Mouse (Mus musculus): ENCODE measurements around the gene Svbp. TPM values are rescaled to one million over a fixed set of nuclear protein-coding genes. Genes with fewer than 3 reads are reported as not detected.

Gene Svbp
- polyA plus RNA-seq, 1 experiment from 2014 or later = 256 TPM

GRCm38 (mm10) chr4:119192757-119193156 lies 2.3 kb upstream of the Svbp start:
- ATAC-seq (replicated peaks) = no peak
- Histone ChIP-seq H3K9me3 (no peaks in the 10 kb centered on the region), H3K4me1 (peaks cover 19% of the 10 kb centered on the region), H3K36me3 (no peaks in the 10 kb centered on the region), H3K9ac (replicated peaks) (no peak overlapping the region), H3K4me3 (no peak overlapping the region), H3K27ac (replicated peaks) (no peak overlapping the region), H3K4me2 (replicated peaks) (no peak overlapping the region), H3K27me3 (no peaks in the 10 kb centered on the region)
- WGBS = 91% methylated on average over 4 of the region's 4 CpGs

GRCm38 (mm10) chr4:119195582-119196320 lies 645 bp downstream of the Svbp start:
- Histone ChIP-seq H3K4me3 (peak overlapping the region; percentile 75), H3K36me3 (peaks cover 2% of the 10 kb centered on the region), H3K27me3 (no peaks in the 10 kb centered on the region), H3K9me3 (no peaks in the 10 kb centered on the region), H3K4me2 (replicated peaks) (peak overlapping the region; percentile 65), H3K9ac (replicated peaks) (peak overlapping the region; percentile 64), H3K27ac (replicated peaks) (peak overlapping the region; percentile 76), H3K4me1 (peaks cover 26% of the 10 kb centered on the region)
- ATAC-seq (replicated peaks) = peak; percentile 11; the same call in 1 of the 2 replicates
- WGBS = 7% methylated on average over 18 of the region's 18 CpGs

GRCm38 (mm10) chr4:119198105-119198504 lies 3.0 kb downstream of the Svbp start:
- H3K4me1 ChIP-seq = peaks cover 26% of the 10 kb centered on the region
- H3K27ac ChIP-seq (replicated peaks) = no peak overlapping the region
- H3K4me3 ChIP-seq = no peak overlapping the region
- no peaks in the 10 kb centered on the region for H3K9me3 ChIP-seq
- H3K4me2 ChIP-seq (replicated peaks) = no peak overlapping the region; the same call in 1 of the 2 replicates
- 89% methylated on average over 6 of the region's 6 CpGs for WGBS
- no peak for ATAC-seq (replicated peaks)
- H3K9ac ChIP-seq (replicated peaks) = no peak overlapping the region
- H3K36me3 ChIP-seq = peaks cover 11% of the 10 kb centered on the region
- no peaks in the 10 kb centered on the region for H3K27me3 ChIP-seq

- ATAC-seq (replicated peaks) = peak; percentile 62
- H3K27ac ChIP-seq (replicated peaks) = no peak overlapping the region
- no peak overlapping the region for H3K4me2 ChIP-seq (replicated peaks)
- WGBS = 18% methylated on average over 8 of the region's 8 CpGs
- H3K4me1 ChIP-seq = no peaks in the 10 kb centered on the region
- no peaks in the 10 kb centered on the region for H3K27me3 ChIP-seq
- no peak overlapping the region for H3K9ac ChIP-seq (replicated peaks)
- no peaks in the 10 kb centered on the region for H3K9me3 ChIP-seq
- no peak overlapping the region for H3K4me3 ChIP-seq
- peaks cover 11% of the 10 kb centered on the region for H3K36me3 ChIP-seq
These were observed 9.6 kb downstream of the Svbp start for GRCm38 (mm10) chr4:119204672-119205071.

- Histone ChIP-seq H3K9ac (replicated peaks) (no peak overlapping the region), H3K27ac (replicated peaks) (no peak overlapping the region), H3K4me3 (no peak overlapping the region), H3K36me3 (no peaks in the 10 kb centered on the region), H3K27me3 (no peaks in the 10 kb centered on the region), H3K4me2 (replicated peaks) (no peak overlapping the region), H3K4me1 (no peaks in the 10 kb centered on the region), H3K9me3 (no peaks in the 10 kb centered on the region)
- 78% methylated on average over 8 of the region's 8 CpGs for WGBS
- 0 out of 2 replicates have a peak, but pooled peaks have one; percentile 57 for ATAC-seq (replicated peaks)
These were observed 21.6 kb downstream of the Svbp start for GRCm38 (mm10) chr4:119216667-119217066.

- no peak for ATAC-seq (replicated peaks)
These were observed 23.1 kb downstream of the Svbp start, which contains the start of gene Tmem269 for GRCm38 (mm10) chr4:119218169-119218568. TSS of gene Tmem269 (minus strand) at chr4:119218217.

GRCm38 (mm10) chr4:119223696-119224095 lies 28.6 kb downstream of the Svbp start:
- H3K27ac ChIP-seq (replicated peaks) = no peak overlapping the region

More at GRCm38 (mm10) chr4:119218169-119218568, 23.1 kb downstream of the Svbp start, which contains the start of gene Tmem269:
- Histone ChIP-seq H3K4me2 (replicated peaks) (no peak within 1 kb of the TSS), H3K4me1 (no peaks in the 10 kb centered on the region), H3K4me3 (no peak within 1 kb of the TSS), H3K27ac (replicated peaks) (no peak within 1 kb of the TSS), H3K9ac (replicated peaks) (no peak within 1 kb of the TSS), H3K27me3 (no peaks in the 10 kb centered on the region), H3K9me3 (no peaks in the 10 kb centered on the region), H3K36me3 (no peaks in the 10 kb centered on the region)
- WGBS = 8% methylated on average over 11 of the region's 11 CpGs

GRCm38 (mm10) chr4:119224534-119224933 lies 29.4 kb downstream of the Svbp start:
- Histone ChIP-seq H3K27me3 (no peaks in the 10 kb centered on the region), H3K27ac (replicated peaks) (no peak overlapping the region), H3K9ac (replicated peaks) (no peak overlapping the region), H3K4me3 (no peak overlapping the region), H3K4me1 (no peaks in the 10 kb centered on the region), H3K36me3 (peaks cover 34% of the 10 kb centered on the region), H3K4me2 (replicated peaks) (no peak overlapping the region), H3K9me3 (no peaks in the 10 kb centered on the region)
- no peak for ATAC-seq (replicated peaks)
- 95% methylated on average over 3 of the region's 3 CpGs for WGBS

More at GRCm38 (mm10) chr4:119223696-119224095, 28.6 kb downstream of the Svbp start:
- H3K4me2 ChIP-seq (replicated peaks) = no peak overlapping the region
- H3K36me3 ChIP-seq = peaks cover 34% of the 10 kb centered on the region
- no peaks in the 10 kb centered on the region for H3K4me1 ChIP-seq
- WGBS = 87% methylated on average over 1 of the region's 1 CpGs
- H3K4me3 ChIP-seq = no peak overlapping the region
- no peak overlapping the region for H3K9ac ChIP-seq (replicated peaks)
- H3K27me3 ChIP-seq = no peaks in the 10 kb centered on the region
- ATAC-seq (replicated peaks) = no peak
- H3K9me3 ChIP-seq = no peaks in the 10 kb centered on the region

GRCm38 (mm10) chr4:119225719-119226118 lies 30.6 kb downstream of the Svbp start:
- H3K4me1 ChIP-seq = no peaks in the 10 kb centered on the region
- no peak overlapping the region for H3K4me3 ChIP-seq
- H3K36me3 ChIP-seq = peaks cover 34% of the 10 kb centered on the region
- no peak overlapping the region for H3K4me2 ChIP-seq (replicated peaks)
- WGBS = 92% methylated on average over 9 of the region's 9 CpGs
- no peaks in the 10 kb centered on the region for H3K27me3 ChIP-seq
- H3K9me3 ChIP-seq = no peaks in the 10 kb centered on the region
- no peak overlapping the region for H3K9ac ChIP-seq (replicated peaks)
- no peak overlapping the region for H3K27ac ChIP-seq (replicated peaks)
- ATAC-seq (replicated peaks) = no peak

- no peak overlapping the region for H3K4me2 ChIP-seq (replicated peaks)
- H3K9me3 ChIP-seq = no peaks in the 10 kb centered on the region
- H3K4me1 ChIP-seq = peaks cover 6% of the 10 kb centered on the region
- H3K27ac ChIP-seq (replicated peaks) = no peak overlapping the region
- H3K36me3 ChIP-seq = peaks cover 34% of the 10 kb centered on the region
- ATAC-seq (replicated peaks) = no peak
- no peak overlapping the region for H3K4me3 ChIP-seq
- WGBS = 92% methylated on average over 11 of the region's 11 CpGs
- H3K27me3 ChIP-seq = no peaks in the 10 kb centered on the region
- H3K9ac ChIP-seq (replicated peaks) = no peak overlapping the region
These were observed 31.6 kb downstream of the Svbp start for GRCm38 (mm10) chr4:119226751-119227150.

GRCm38 (mm10) chr4:119232410-119233255 lies 37.5 kb downstream of the Svbp start, which contains the start of the genes AU022252 and P3h1:
TSS of gene AU022252 (minus strand) at chr4:119232712.
TSS of gene P3h1 (plus strand) at chr4:119232915.
- Histone ChIP-seq H3K4me1 (peaks cover 22% of the 10 kb centered on the region), H3K9me3 (no peaks in the 10 kb centered on the region), H3K4me3 (peak within 1 kb of the TSS; percentile 95), H3K27me3 (no peaks in the 10 kb centered on the region), H3K36me3 (peaks cover 9% of the 10 kb centered on the region), H3K27ac (replicated peaks) (peak within 1 kb of the TSS; percentile 72), H3K4me2 (replicated peaks) (peak within 1 kb of the TSS; percentile 96), H3K9ac (replicated peaks) (peak within 1 kb of the TSS; percentile 82)
- WGBS = under 1% methylated on average over 71 of the region's 71 CpGs
- peak; percentile 96 for ATAC-seq (replicated peaks)
